Mouse (Mus musculus) kidney, postnatal 0 days (tissue): ENCODE results near the gene Otulinl. TPM values are rescaled to one million over a fixed set of nuclear protein-coding genes. Genes with fewer than 3 reads are reported as not detected.

Source experiments
- ATAC-seq: fragments of 200-750 bp; cut with Nextera tagmentation; replicated peaks from 2 replicates; pipeline ENCODE4 v1.8.0; 2017; ENCODE audit warnings: low read depth, moderate number of reproducible peaks, moderate TSS enrichment, moderate library complexity; ENCODE audit not compliant: low FRiP score
- DNase-seq: peaks from one replicate; pipeline ENCODE4 v3.0.0-alpha.2; 2016; ENCODE audit warnings: low spot score
- H3K27ac ChIP-seq: fragments of 300-500 bp; sonication (generic); 2 replicates; pipeline ENCODE4 v1.5.1; 2014; ENCODE audit warnings: mild to moderate bottlenecking
- H3K27me3 ChIP-seq: fragments of 300-500 bp; sonication (generic); 2 replicates; pipeline ENCODE4 v1.6.1; 2014; ENCODE audit warnings: low read length, mixed read lengths; ENCODE audit not compliant: insufficient read depth
- H3K36me3 ChIP-seq: fragments of 300-500 bp; sonication (generic); 2 replicates; pipeline ENCODE4 v1.6.1; 2014; ENCODE audit warnings: low read length, mixed read lengths; ENCODE audit not compliant: insufficient read depth
- H3K4me1 ChIP-seq: fragments of 300-500 bp; sonication (generic); replicated peaks from 2 replicates; pipeline ENCODE4 v1.6.1; 2014; ENCODE audit warnings: antibody characterized with exemption, low read length, mixed read lengths; ENCODE audit not compliant: insufficient read depth
- H3K4me2 ChIP-seq: fragments of 300-500 bp; sonication (generic); 2 replicates; pipeline ENCODE4 v1.6.1; 2014; ENCODE audit warnings: mild to moderate bottlenecking, low read length, moderate library complexity, mixed read lengths
- H3K4me3 ChIP-seq: fragments of 300-500 bp; sonication (generic); replicated peaks from 2 replicates; pipeline ENCODE4 v1.5.1; 2014; ENCODE audit warnings: low read depth, low read length
- H3K9ac ChIP-seq: fragments of 300-500 bp; sonication (generic); 2 replicates; pipeline ENCODE4 v1.6.1; 2014; ENCODE audit warnings: low read depth, low read length
- H3K9me3 ChIP-seq: fragments of 300-500 bp; sonication (generic); replicated peaks from 2 replicates; pipeline ENCODE4 v1.6.1; 2016; ENCODE audit warnings: low read length, inconsistent platforms, mixed read lengths
- CTCF ChIP-seq: IDR thresholded peaks from 2 replicates; pipeline ENCODE4 v1.5.1; 2016; ENCODE audit warnings: antibody characterized with exemption, low read depth, mild to moderate bottlenecking, moderate library complexity
- WGBS: fragments of 180-500 bp; shearing (Covaris S2); extraction: QIAGEN DNeasy Blood & Tissue Kit; methylation state at CpG from one replicate; pipeline ENCODE4 v1.1.7; 2014; 5-methylcytosine and 5-hydroxymethylcytosine counted together
- polyA plus RNA-seq: library from polyadenylated mRNA; unstranded; fragments of >200 nt; fragmentation: Nextera tagmentation; extraction: Ambion mirVana; gene quantifications from 2 replicates; pipeline ENCODE4 v1.2.1, GENCODE M21; 2015

Gene Otulinl
- polyA plus RNA-seq, 1 experiment from 2014 or later: 28.4 TPM

- WGBS: 83% methylated on average over 7 of the region's 7 CpGs
- 0 out of 2 replicates have a peak, but pooled peaks cover 7% of the 10 kb centered on the region for H3K4me1 ChIP-seq
- H3K4me2 ChIP-seq: no peak overlapping the region
- no peak overlapping the region for H3K4me3 ChIP-seq
- no peaks in the 10 kb centered on the region for H3K27me3 ChIP-seq
- no peaks in the 10 kb centered on the region for H3K36me3 ChIP-seq
- DNase-seq (no peak), ATAC-seq (no peak)
- H3K27ac ChIP-seq: no peak overlapping the region
- H3K9ac ChIP-seq: no peak overlapping the region
- no peak for TF ChIP-seq CTCF
- H3K9me3 ChIP-seq: no peaks in the 10 kb centered on the region
Observed at GRCm38 (mm10) chr15:27684813-27685212, 3.4 kb upstream of the Otulinl start.

GRCm38 (mm10) chr15:27683206-27683605 is 1.8 kb upstream of the Otulinl start:
- Histone ChIP-seq H3K36me3 (no peaks in the 10 kb centered on the region), H3K4me3 (no peak overlapping the region), H3K9me3 (no peaks in the 10 kb centered on the region), H3K4me2 (no peak overlapping the region), H3K4me1 (0 out of 2 replicates have a peak, but pooled peaks cover 7% of the 10 kb centered on the region), H3K27ac (peak overlapping the region; percentile 72), H3K9ac (no peak overlapping the region), H3K27me3 (no peaks in the 10 kb centered on the region)
- TF ChIP-seq CTCF: no peak
- 31% methylated on average over 1 of the region's 1 CpGs for WGBS
- ATAC-seq (no peak), DNase-seq (peak; percentile 87)

GRCm38 (mm10) chr15:27682619-27683018 is 1.2 kb upstream of the Otulinl start:
- 19% methylated on average over 9 of the region's 9 CpGs for WGBS
- TF ChIP-seq CTCF: no peak
- no peaks in the 10 kb centered on the region for H3K9me3 ChIP-seq
- peak; percentile 85 for DNase-seq
- H3K27ac ChIP-seq: peak overlapping the region; percentile 72
- no peak for ATAC-seq
- H3K4me3 ChIP-seq: no peak overlapping the region
- H3K36me3 ChIP-seq: no peaks in the 10 kb centered on the region
- H3K27me3 ChIP-seq: no peaks in the 10 kb centered on the region
- no peak overlapping the region for H3K9ac ChIP-seq
- H3K4me1 ChIP-seq: 0 out of 2 replicates have a peak, but pooled peaks cover 7% of the 10 kb centered on the region
- H3K4me2 ChIP-seq: no peak overlapping the region

GRCm38 (mm10) chr15:27680997-27681396 is 382 bp downstream of the Otulinl start:
- H3K36me3 ChIP-seq: no peaks in the 10 kb centered on the region
- ATAC-seq: peak; percentile 57; the same call in 1 of the 2 replicates
- no peak for TF ChIP-seq CTCF
- 0 out of 2 replicates have a peak, but pooled peaks cover 7% of the 10 kb centered on the region for H3K4me1 ChIP-seq
- DNase-seq: peak; percentile 32
- H3K4me2 ChIP-seq: peak overlapping the region; percentile 96
- no peaks in the 10 kb centered on the region for H3K27me3 ChIP-seq
- peak overlapping the region; percentile 67 for H3K4me3 ChIP-seq
- H3K27ac ChIP-seq: peak overlapping the region; percentile 57; the same call in 1 of the 2 replicates
- peak overlapping the region; percentile 64 for H3K9ac ChIP-seq
- WGBS: 2% methylated on average over 28 of the region's 28 CpGs
- H3K9me3 ChIP-seq: no peaks in the 10 kb centered on the region

- Histone ChIP-seq H3K4me3 (no peak overlapping the region), H3K9ac (no peak overlapping the region), H3K4me1 (0 out of 2 replicates have a peak, but pooled peaks cover 4% of the 10 kb centered on the region), H3K27ac (no peak overlapping the region), H3K4me2 (no peak overlapping the region), H3K27me3 (no peaks in the 10 kb centered on the region), H3K36me3 (no peaks in the 10 kb centered on the region), H3K9me3 (no peaks in the 10 kb centered on the region)
- ATAC-seq (no peak), DNase-seq (no peak)
- no peak for TF ChIP-seq CTCF
- WGBS: 80% methylated on average over 9 of the region's 9 CpGs
Observed at GRCm38 (mm10) chr15:27678511-27678910, 2.9 kb downstream of the Otulinl start.

DNA sequence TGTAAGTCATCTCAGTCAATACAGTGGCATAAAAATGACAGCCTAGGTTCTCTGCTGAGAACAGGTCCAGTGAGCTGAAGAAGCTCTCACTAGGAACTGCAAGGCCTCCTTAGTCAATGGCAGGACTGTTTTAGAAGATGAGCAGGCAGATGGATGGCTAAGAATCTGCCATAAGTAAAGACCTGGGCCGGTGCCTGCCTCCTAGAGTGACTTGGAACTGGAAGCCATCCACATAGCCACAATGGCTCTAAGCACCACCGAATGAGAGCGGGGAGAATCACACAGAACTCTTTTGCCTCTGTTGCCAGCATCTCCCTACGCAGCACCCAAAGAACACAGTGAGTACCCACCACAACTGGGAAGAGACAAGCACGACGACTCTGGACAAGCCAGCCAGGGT is 3.6 kb downstream of the Otulinl start:
- Histone ChIP-seq H3K27me3 (no peaks in the 10 kb centered on the region), H3K9ac (no peak overlapping the region), H3K9me3 (no peaks in the 10 kb centered on the region), H3K4me1 (0 out of 2 replicates have a peak, but pooled peaks cover 4% of the 10 kb centered on the region), H3K27ac (no peak overlapping the region), H3K4me3 (no peak overlapping the region), H3K36me3 (no peaks in the 10 kb centered on the region), H3K4me2 (no peak overlapping the region)
- ATAC-seq: no peak
- no peak for TF ChIP-seq CTCF
- no peak for DNase-seq
- 94% methylated on average over 6 of the region's 6 CpGs for WGBS

GRCm38 (mm10) chr15:27676211-27676610 is 5.2 kb downstream of the Otulinl start:
- WGBS: 56% methylated on average over 9 of the region's 9 CpGs
- ATAC-seq: no peak
- no peak overlapping the region for H3K27ac ChIP-seq
- no peak overlapping the region for H3K4me3 ChIP-seq
- H3K36me3 ChIP-seq: no peaks in the 10 kb centered on the region
- H3K27me3 ChIP-seq: no peaks in the 10 kb centered on the region
- no peaks in the 10 kb centered on the region for H3K4me1 ChIP-seq
- H3K9me3 ChIP-seq: no peaks in the 10 kb centered on the region
- no peak overlapping the region for H3K9ac ChIP-seq
- no peak overlapping the region for H3K4me2 ChIP-seq
- no peak for TF ChIP-seq CTCF
- DNase-seq: no peak
